In the genomic region with DNA sequence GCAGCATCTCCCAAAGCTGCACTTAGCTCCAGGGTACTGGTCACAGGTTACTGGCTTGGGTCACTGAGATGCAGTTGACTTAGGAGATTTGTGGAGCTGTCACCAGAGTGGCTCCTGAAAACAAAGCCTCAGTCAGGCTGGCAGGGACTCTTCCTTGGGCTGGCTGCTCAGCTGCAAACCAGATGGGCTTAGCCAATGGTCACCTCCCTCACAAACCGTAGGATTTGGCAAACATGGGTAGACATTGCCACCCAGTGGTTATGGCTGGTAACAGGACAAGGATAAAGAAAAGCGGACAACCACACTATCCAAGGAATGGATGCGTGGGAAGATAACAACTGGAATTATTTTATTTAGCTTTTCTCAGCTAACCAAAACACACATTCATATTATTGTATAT, we compare ENCODE assay signal across 9 mouse cellular contexts. TPM values are rescaled to one million over a fixed set of nuclear protein-coding genes. Genes with fewer than 3 reads are reported as not detected.
DNase-seq lines count a peak whose midpoint lies in the region; ATAC-seq and TF ChIP-seq lines count a peak whose summit lies in the region.
"Had no signal": no experiment of that assay in that cellular context is flagged by ENCODE, and none has a peak within 500 bp of the region (broad histone marks: within the 10 kb centered on the region; RNA-seq: fewer than 3 reads in every experiment).

No protein-coding gene starts in this region.

- CTCF ChIA-PET in Patski (lab: Charles Lee), result interaction anchor here (0.6 to 1.8 kb wide), 9 partner anchors 9 to 1755 kb away, joined by 3 to 8 read pairs (median 4); no protein-coding TSS in a partner anchor

- 12% methylated on average over 3 of the region's 3 CpGs for WGBS in hindbrain, embryonic 10.5 days
- 2% methylated on average over 3 of the region's 3 CpGs for WGBS in lung, adult 2 months

- no peak for TF ChIP-seq POLR2A in lung, adult 2 months (IDR thresholded peaks at IDR 0.05; ENCODE audit: borderline replicate concordance, extremely low read depth, low read depth, low read length)

- peak; percentile 13 for DNase-seq in Patski (ENCODE audit: low read depth, low spot score)
- DNase-seq in cerebellum, adult 8-10 months, result peak; percentile 42
- peak; percentile 95 for DNase-seq in forelimb bud, embryonic 11.5 days (ENCODE audit: low read depth, low spot score)
- DNase-seq in hindbrain, embryonic 10.5 days (ENCODE audit: low spot score), result peak; percentile 88
- peak; percentile 57 for DNase-seq in layer of hippocampus, adult 9-10 months (ENCODE audit: low spot score)
- DNase-seq in lung, adult 2 months, result peak; percentile 38
- peak; percentile 73 for DNase-seq in ovary, postnatal 14 days (ENCODE audit: low spot score)
- no peak for DNase-seq in spleen, postnatal 36 days (ENCODE audit: low spot score in 2 of 2)

- no peaks in the 10 kb centered on the region for H3K27me3 ChIP-seq in Patski
- peaks cover 14% of the 10 kb centered on the region; the same call in 1 of the 2 replicates for H3K27me3 ChIP-seq in hindbrain, embryonic 10.5 days (ENCODE audit: insufficient read depth, poor library complexity, severe bottlenecking)

- H3K4me3 ChIP-seq in hindbrain, embryonic 10.5 days, result no peak overlapping the region
- H3K4me3 ChIP-seq in lung, adult 2 months (replicated peaks; ENCODE audit: extremely low read depth, low read depth, low read length), result no peak overlapping the region
- H3K4me3 ChIP-seq: myocyte had no signal

- H3K27ac ChIP-seq in hindbrain, embryonic 10.5 days, result peak overlapping the region; percentile 79

- H3K36me3 ChIP-seq in hindbrain, embryonic 10.5 days, result no peaks in the 10 kb centered on the region

- peak; percentile 89 for TF ChIP-seq CTCF in Patski (IDR thresholded peaks at IDR 0.05)
- TF ChIP-seq CTCF in lung, adult 2 months (IDR thresholded peaks at IDR 0.05; ENCODE audit: insufficient read depth, low read length), result peak; percentile 63

- in situ Hi-C loops in Patski (cut with MboI; ENCODE audit: low pct_unique_long_range_greater_than_20kb), result loop anchor here (5.0 kb wide), 3 partner anchors 1561 to 1751 kb away; no protein-coding TSS in a partner anchor

- H3K4me1 ChIP-seq in hindbrain, embryonic 10.5 days (replicated peaks), result peaks cover 9% of the 10 kb centered on the region; the same call in 1 of the 2 replicates
- H3K4me1 ChIP-seq in lung, adult 2 months (ENCODE audit: control insufficient read depth, insufficient read depth, low read length), result no peaks in the 10 kb centered on the region

- no peaks in the 10 kb centered on the region for H3K9me3 ChIP-seq in hindbrain, embryonic 10.5 days

- peak; percentile 87 for ATAC-seq in Patski

- POLR2A ChIA-PET in Patski (lab: Charles Lee), result no interaction called here

RNA-seq across cellular contexts. Expression of gene Elac2, which starts 10.3 kb away (rescaled TPM):
- polyA plus RNA-seq in Patski (2021), result 21.5 TPM
- 36.0 and 38.8 TPM in 2 replicates for polyA plus RNA-seq in hindbrain, embryonic 10.5 days (2016; fragmentation: Nextera tagmentation; extraction: Ambion mirVana)
- 12.8 and 13.5 TPM in 2 replicates for polyA plus RNA-seq in lung, adult 2 months (2012; rRNA removed)

Comparison
In these comparisons a context has a peak if more than half of its experiments do, and no peak if none do; other contexts are left out.
1. DNase-seq: peak in Patski (single experiment), cerebellum, adult 8-10 months (single experiment), forelimb bud, embryonic 11.5 days (single experiment), hindbrain, embryonic 10.5 days (single experiment), layer of hippocampus, adult 9-10 months (single experiment), lung, adult 2 months (single experiment) and ovary, postnatal 14 days (single experiment); none in spleen, postnatal 36 days (0 of 2).